Mouse (Mus musculus) MEL-GATA-1-ER (cell line): ENCODE results near the gene Usp33.
"Not testable (repeated sequence)": the region's sequence is repeated elsewhere in the genome, so short reads cannot be mapped to it uniquely, and the experiment has no call there.

Experiments
- DNase-seq: peaks from one replicate; pipeline ENCODE4 v3.0.0-alpha.2; 2012; ENCODE audit warnings: low read depth; ENCODE audit errors: extremely low read depth

Gene Usp33

DNA sequence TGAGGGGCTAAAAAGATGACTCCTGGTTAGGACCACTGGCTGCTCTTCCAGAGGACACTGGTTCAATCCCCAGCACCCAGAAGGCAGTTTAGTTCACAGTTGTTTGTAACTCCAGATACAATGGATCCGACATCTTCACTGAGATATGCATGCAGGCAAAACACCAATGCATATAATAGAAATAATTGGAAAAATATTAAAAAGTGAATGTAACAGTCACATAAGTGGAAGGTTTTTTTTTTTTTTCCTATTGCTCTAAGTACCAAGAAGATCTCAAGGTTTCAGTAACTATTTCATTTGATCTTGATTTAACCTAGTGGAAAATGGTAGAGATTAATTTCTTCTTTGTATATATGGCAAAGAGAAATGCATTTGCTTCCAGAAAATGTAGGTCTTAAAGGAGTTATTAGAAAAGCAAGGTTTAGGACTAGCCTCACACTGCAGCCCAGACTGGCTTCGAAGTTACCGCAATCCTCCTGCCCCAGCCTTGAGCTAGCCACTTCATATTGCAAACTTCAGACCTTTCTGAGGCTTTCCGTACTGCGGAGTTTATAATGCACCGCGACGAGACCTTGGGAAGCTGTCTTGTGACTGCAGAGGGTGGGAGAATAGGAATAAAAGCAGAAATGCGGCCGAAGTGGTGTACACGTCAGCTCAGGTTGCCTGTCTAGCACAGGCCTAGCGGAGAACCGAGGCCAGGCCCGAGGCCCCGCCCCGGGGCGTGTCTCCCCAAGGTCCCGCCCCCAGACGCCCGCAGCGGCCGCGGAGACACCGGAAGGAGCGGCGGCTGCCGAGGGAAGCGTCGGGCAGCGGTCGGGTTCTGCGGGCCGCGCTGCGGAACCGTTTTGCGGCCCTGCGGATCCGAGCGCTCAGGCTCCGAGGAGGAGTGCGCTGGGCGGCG, at the start of gene Usp33:
TSS of gene Usp33 (plus strand) at position 747 of the 901 bp plus-strand sequence.
- peak; percentile 84 for DNase-seq

DNA sequence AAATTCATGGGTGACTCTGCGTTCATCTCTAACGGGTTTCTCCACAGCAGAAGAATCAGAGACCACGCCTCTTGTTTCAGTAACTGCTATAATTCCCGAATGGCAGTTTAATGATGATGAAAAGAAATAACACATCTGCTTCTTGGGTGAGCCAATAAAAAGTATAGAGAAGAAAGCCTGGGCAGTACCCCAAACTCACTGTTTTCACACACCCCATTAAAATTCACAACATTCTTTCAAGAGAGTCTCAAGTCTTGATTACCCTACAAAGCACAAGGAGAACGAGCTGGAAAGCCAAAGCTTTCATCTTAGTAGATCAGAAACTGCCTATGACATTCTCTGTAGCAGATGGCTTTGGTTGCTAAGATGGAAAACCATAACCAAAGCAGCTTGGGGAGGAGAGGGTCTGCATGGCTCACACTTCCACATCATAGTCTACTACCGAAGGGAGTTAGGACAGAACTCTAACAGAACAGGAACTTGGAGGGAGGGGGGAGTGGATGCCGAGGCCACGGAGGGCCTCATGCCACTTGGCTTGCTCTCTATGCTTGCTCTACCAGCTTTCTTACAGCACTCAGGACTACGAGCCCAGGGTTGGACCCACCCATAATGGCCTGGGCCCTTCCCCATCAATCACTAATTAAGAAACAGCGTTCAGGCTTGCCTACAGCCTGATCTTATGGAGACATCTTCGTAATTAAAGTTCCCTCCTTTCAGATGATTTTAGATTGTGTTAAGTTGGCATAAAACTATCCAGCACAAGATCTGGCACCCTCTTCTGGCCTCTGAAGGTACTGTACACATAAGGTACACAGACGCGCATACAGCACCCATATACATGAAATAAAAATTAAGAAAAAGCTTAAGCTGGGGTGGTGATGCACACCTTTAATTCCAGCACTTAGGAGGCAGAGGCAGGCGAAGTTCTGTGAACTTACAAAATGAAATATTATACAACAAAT, 45.6 kb upstream of the Usp33 start:
- no peak for DNase-seq

DNA sequence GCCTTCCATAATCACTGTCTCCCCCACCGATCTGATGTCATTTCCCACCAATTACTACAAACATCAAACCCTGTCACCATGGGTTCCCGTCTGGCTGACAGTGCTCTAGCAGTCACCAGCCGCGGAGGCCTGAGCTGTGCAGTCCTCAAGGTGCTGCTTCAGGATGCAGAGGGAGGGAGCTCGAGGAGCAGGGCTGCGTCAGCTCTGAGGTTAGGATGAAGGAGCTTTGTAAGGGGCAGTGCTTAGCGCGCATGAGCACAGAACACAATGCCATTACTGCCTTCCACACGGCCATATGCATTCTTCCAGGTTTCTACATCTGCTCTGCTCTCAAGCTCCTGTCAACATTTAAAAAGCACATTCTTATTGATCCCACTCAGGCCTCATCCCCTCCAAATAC, 43.3 kb upstream of the Usp33 start:
- no peak for DNase-seq

DNA sequence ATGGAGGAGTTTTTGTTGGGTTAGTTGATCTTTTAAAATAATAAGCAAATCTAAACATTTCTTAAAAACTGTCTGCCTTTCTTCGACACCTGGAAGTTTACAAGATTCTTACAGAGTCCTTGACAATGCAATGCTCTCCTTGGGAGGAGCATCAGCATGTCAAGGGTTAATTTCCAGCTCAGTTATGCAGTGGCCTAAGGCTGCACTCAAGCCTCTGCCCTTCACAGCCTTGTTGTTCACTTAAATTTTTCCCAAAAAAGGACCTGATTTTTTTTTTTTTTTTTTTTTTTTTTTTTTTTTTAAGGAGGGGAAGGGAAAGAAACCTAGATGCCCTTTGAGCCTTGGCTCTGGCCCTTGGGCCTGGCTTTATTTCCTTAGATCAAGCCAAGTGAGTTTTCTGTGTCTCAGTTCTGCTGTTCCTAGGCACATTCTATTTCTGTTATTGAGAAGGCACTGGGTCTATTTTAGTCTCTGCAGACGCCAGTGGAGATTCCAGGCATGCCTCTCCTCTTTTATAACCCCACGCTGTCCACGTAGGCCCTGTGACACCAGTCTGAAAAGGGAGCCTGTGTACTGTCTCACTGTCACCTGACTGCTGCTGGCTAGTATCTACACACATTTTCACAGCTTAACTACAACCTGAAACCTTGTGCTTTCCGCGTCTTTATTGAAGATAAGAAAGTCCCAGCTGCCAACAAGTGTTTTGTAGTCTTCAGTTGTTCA, 42.0 kb upstream of the Usp33 start:
- no peak for DNase-seq

DNA sequence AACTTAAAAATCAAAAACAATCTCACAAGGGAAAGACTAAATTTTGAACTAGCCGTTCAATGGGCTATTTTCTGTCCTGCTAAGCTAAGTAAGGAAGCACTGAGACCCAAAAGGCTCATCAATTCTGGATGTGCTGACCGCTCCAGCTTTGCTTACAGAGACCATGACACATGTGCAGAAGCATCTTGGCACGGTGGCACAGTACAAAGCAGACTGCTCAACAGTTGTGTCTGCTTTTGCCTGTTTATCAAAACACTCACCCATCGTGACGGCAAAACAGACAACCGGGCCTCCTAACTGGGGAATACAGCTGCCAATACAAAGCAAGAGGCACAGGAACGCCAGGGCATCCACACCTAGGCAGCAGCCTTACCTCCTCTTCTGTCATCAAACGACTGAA, 41.2 kb upstream of the Usp33 start:
- no peak for DNase-seq

DNA sequence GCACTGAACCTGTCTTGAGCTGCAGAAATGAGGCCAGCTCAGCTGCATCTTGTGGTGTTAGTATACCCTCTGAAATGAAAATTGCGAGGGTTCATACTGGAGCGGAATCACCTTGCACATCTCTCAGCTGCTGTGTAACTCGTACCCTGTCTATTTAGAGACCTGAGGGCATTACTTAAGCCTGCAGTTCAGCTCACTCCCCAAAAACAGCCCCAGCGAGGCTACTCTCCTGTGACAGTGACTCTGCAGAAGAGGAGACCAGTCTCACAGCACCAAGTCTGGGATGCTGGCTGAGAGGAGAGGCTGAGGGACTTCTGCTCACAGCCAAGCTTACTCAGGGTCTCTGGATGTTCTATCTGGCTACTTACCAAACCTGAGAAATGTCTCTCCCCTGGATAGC, 40.3 kb upstream of the Usp33 start:
- DNase-seq = no peak

DNA sequence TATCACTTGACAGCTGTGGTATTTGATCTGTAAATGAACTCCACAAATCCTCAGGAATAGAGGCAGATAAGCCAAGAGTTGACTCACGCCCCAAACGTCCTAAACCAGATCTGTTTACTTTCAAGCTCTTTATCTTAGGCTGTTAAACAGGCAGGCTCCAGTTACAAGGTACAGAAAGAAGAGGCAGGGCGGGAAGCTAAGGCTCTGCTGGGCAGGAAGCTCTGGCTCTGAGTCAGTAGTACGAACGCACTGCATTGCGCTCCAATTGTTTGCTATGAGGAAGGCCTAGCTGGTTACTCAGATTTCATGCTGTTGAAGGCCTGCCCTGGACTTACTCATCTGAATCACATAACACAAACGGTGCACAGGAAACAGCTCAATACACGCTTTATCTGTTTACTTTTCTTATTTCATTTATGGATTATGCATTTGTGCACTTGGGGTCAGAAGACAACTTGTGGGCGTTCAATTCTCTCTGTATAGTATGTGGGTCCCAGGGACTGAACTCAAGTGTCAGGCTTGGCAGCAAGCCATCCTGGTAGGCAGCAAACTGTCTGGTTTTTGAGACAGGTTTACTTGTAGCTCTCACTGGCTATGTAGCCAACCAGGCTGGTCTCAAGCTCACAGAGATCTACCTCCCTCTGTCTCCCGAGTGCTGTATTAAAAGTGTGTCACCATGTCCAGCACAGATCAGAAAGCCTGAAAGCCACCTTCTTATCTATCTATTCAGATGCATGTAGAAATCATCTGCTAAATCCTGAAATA, 37.6 kb upstream of the Usp33 start:
- DNase-seq = no peak

DNA sequence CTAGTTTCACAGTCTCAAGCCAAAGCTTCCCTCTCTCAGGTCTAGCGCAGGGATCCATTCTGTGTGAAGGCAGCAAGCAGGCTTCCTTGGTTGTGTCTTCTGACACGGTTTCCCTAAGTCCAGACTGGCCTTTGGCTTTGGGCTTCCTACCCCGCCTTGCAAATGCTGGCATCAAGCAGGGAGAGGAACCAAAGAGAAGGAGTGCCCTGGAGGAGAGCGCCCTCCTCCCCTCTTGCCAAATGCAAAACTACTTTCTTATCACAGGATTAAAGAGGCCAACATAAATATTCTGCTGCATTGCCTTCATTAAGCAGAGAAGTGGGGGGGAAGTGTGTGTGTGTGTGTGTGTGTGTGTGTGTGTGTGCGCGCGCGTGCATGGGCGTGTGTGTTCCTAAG, 37.0 kb upstream of the Usp33 start:
- DNase-seq = no peak

DNA sequence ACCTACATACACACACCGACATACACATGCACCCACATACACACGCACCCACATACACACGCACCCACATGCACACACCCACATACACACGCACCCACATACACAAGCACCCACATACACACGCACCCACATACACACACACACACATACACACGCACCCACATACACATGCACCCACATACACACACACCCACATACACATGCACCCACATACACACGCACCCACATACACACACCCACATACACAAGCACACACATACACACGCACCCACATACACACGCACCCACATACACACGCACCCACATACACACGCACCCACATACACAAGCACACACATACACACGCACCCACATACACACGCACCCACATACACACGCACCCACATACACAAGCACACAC, 31.6 kb upstream of the Usp33 start:
- not testable (repeated sequence) for DNase-seq

DNA sequence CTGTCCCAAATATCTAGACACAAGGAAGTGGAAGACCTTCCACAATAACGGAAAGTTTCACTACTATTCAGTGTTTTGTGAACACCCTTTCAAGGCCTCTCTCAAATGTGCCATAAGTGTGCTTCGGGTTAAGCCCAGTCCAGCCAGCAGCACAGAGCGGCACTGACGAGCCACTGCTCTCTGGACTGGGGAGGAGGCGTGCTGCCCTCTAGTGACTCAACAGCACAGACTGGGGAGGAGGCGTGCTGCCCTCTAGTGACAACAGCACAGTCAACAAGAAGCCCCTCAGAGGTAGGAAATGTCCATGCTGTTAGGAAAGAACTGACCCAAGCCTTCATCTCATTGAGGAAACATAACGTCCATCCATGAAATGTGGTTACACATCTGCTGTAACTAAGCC, 30.7 kb upstream of the Usp33 start:
- peak; percentile 67 for DNase-seq

DNA sequence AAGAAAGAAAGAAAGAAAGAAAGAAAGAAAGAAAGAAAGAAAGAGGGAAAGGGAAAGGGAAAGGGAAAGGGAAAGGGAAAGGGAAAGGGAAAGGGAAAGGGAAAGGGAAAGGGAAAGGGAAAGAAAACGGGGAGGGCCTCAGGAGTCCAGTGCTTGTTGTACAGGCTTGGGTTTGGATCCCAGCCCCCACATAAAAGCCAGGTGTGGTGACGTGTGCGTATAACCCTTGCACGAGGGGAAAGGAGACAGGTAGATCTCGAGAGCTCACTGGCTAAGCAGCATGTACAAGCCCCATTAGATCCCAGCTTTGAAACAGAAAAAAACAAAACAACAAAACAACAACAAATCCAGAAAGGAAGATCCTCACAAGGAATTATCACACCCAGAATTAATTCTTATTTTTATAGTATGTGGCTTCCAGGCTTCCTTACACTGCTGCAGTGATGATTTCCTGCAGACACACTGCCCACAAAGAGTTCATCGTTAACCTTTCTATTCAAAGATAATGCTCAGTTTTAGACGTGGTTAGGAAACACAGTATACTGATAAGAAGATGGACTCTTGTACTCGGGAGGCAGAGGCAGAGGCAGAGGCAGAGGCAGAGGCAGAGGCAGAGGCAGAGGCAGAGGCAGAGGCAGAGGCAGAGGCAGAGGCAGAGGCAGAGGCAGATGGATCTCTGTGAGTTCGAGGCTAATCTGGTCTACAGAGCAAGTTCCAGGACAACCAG, 29.7 kb upstream of the Usp33 start:
- DNase-seq = not testable (repeated sequence)

DNA sequence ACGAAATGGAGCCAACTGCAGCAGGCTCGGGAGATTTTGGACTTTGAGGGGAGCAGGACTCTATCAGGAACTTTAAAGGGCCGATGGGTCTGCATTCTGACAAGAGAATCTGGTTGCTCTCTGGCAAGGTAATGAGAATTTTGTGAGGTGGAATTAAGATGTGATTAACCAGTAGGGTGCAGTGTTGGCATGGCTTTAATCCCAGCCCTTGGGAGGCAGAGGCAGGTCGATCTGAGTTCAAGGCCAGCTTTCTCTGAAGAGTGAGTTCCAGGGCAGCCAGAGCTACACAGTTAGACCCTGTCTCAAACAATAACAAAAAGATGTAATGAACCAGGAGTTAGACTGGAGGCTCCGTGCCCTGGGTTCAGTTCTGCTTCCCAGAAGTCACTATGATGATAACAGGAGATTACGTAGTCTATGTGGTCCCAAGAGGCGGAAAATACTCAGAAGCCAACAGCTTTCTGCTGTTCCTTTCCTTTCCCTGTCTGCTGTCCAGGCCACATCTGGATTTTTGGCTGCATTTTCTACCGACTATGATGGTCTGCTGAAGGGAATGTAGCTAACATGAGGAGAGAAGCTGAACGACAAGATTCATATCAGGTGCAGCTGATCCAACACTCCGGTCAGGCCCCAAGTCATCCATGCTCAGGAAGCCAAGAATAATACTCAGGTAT, 25.2 kb upstream of the Usp33 start:
- DNase-seq = no peak

DNA sequence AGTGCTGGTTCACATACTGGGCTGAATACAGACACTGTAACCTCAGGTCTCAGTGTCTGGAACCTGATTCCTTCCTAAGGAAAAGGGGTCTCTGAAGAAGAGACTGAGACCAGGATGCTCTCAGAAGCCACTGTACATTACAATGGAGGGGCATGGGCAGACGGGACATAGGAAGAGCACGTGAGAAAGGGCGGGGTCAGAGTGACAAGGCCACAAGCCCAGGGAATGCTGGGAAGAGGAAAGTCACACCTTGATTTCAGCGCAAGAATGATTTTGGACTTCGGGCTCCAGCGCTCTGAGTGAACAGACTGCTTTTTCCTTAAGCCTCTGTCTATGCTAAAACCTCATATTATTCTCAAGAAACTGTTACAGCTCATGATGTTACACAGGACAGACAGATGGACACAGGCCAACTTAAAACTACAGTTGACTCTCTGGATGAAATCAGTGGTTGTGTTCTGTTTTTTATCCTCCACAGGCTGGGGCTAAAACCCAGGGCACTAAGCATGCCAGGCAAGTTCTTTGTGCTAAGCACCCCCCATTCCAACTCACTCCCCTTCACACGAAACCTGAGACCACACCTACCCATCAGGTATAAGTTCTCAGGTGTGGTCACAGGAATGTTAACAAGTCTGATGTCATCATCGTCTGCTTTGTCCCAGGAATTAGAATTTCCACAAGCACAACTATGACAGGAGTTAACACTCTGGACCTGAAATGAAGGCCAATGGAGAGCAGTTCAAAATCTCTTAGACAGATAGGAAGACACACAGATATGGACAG, 24.3 kb upstream of the Usp33 start:
- no peak for DNase-seq

DNA sequence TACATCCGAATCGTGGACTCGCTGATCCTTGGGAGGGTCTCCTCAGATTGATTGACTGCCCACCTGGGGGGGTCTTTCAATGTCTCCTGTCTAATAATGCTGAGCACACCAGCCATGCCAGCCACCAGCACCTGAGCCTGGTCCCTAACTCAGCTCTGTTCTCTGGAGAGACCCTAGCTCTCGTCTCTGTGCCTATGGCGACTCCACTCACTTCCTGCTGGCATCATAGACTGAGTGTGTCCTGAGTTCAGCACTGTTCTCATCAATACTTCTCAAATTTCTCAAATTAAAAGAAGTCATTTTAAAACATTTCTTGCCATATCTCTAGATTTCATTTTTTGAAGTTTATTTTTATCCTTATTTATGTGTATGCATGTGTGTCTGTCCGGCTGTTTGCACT, 14.2 kb upstream of the Usp33 start:
- no peak for DNase-seq

DNA sequence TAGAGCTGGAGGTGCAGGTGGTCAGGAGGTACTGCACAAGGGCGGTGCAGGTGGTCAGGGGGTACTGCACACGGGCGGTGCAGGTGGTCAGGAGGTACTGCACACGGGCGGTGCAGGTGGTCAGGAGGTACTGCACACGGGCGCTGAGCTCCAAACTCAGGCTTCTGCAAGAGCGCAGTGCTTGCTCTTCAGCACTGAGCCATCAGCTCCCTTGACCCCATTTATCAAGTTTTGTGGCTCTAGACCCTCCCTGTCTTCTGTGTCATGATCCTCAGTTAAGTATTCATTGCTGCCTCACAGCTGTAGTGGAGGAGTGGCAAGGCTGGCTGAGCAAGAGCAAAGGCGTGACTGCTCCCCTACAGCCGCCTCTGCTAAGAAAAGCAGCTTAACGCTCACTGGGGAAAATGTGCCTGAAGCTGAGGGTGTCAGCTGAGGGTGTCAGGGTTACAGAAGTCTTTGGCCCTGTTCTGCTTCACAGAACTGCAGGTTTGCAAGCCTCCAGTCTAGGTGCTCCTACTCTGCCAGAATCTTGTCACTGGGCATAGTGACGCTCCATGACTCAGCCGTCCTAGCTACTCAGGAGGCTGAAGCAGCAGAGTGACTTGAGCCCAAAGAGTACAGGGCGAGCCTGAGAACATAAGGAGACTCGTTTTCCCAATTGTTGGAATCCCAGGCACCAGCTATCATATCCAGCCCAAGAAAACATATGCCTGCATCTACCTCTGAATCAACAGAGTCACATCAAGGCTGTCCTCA, 13.6 kb upstream of the Usp33 start:
- no peak for DNase-seq

DNA sequence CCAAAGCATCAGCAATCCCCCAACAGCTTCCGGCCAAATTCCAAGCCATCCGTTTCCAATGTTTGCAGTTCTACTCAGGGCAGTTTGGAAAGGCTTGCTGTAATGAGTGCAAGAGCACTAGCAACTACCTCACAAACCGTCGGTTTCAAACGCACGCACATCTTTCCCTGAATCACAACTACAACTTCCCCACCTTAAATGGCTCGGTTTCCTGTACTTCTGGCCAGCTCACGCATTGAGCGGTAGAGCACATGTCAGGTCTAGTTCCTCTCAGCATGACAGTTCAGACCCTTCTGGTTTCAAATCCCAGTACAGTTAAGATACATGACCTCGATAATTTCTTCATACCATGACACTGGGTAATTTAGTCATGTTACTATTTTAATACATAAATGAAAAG, 12.6 kb upstream of the Usp33 start:
- no peak for DNase-seq

DNA sequence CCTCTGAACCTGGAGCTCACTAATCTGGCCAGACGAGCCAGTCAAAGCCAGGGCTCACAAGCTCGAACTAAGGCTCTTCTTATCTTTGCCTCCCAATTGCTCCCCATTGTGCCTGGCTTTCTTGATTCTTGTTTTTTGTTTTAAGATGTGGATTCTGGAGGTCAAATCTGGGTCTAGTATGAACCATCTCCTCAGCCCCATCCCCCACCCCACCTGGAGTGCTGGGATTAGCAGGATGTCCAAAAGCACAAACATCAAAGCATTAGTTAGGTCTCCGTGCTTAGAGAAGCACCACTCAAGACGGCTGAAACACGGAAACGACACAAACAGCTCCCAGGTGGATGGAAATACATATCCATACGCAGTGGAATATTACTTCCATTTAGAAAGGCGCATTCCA, 10.2 kb upstream of the Usp33 start:
- DNase-seq = no peak
